Mouse (Mus musculus): ENCODE data around the gene Gm45261.

Gm45261 gene

GRCm38 (mm10) chr1:80410229-80410973 lies 50.8 kb downstream of the Gm45261 start:
- no peak for DNase-seq (ENCODE audit: low spot score in 2 of 2)

DNA sequence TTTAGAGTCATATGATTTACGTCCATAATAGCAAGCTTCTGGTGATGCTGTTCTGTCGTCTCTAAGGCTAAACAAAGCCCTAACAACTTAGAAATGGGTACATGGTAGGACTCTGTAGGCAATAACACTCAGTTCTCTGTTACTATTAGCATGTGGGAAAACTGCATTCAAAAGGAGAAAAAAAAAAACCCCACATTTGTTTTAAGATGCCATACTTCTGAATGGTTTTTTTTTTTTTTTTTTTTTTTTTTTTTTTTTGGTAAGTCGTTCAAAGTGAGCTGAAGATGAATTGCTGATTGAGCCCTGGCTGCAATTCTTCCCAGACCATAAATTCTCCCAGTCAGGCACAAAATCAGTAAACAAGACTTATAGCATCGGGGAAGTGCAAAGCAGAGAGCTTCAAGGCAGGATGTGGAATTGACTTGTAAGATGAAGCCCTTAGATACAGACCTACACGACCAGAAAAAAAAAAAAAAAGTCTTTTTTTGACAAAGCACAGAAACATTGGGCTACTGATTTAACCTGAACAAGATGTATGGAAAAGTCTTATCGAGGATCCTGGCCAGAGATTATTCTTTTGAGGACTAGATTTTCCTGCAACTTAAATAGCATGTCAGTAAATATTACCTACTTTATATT lies 51.7 kb downstream of the Gm45261 start:
- no peak for DNase-seq (ENCODE audit: low spot score in 2 of 2)

- DNase-seq (ENCODE audit: low spot score in 2 of 2): peak; percentile 71 to 74
These were observed 52.7 kb downstream of the Gm45261 start for GRCm38 (mm10) chr1:80408586-80408985.

- DNase-seq (ENCODE audit: low spot score in 2 of 2): no peak
These were observed 57.1 kb downstream of the Gm45261 start for GRCm38 (mm10) chr1:80404196-80404595.

GRCm38 (mm10) chr1:80403366-80403893 lies 57.8 kb downstream of the Gm45261 start:
- DNase-seq (ENCODE audit: low spot score in 2 of 2): no peak

DNA sequence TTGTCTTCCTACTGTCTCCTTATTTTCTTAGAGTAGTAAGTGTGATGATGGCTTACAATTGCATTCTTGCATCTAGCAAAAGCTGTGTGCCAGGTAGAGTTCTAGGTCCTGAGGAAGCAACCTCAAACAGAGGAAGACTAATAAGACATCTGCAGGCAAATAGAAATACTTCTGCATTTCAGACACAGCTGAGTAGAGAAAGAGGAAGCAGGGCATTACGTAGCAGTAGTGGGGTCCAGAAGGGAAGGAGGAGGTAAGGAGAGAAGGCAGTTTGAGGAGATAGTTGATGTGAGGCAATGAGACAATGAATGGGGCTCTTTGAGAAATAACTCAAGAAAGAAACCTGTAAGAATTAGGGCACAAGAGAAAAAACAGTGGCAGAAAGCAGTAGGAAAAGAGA lies 59.3 kb downstream of the Gm45261 start:
- DNase-seq (ENCODE audit: low spot score in 2 of 2): peak in 1 of 2 experiments; percentile 51

All from natural killer cell, adult 2 months (primary cell).